Mouse (Mus musculus): ENCODE data around the gene Krt25. TPM values are rescaled to one million over a fixed set of nuclear protein-coding genes. Genes with fewer than 3 reads are reported as not detected.

Gene Krt25
- polyA plus RNA-seq, 1 experiment = 0.05 TPM

- TF ChIP-seq POLR2A (IDR thresholded peaks at IDR 0.05; ENCODE audit: borderline replicate concordance, extremely low read depth, insufficient read depth, insufficient read length, poor library complexity, severe bottlenecking) (no peak), CTCF (IDR thresholded peaks at IDR 0.05; ENCODE audit: borderline replicate concordance, extremely low read depth, insufficient read depth, insufficient read length) (no peak)
- no peak for DNase-seq (ENCODE audit: low read depth)
Observed at GRCm38 (mm10) chr11:99319127-99319526, 3.6 kb downstream of the Krt25 start.

GRCm38 (mm10) chr11:99316543-99316942, 6.2 kb downstream of the Krt25 start:
- TF ChIP-seq CTCF (IDR thresholded peaks at IDR 0.05; ENCODE audit: borderline replicate concordance, extremely low read depth, insufficient read depth, insufficient read length) = no peak
- TF ChIP-seq POLR2A (IDR thresholded peaks at IDR 0.05; ENCODE audit: borderline replicate concordance, extremely low read depth, insufficient read depth, insufficient read length, poor library complexity, severe bottlenecking) = no peak
- peak; percentile 46 for DNase-seq (ENCODE audit: low read depth)

- TF ChIP-seq CTCF (IDR thresholded peaks at IDR 0.05; ENCODE audit: borderline replicate concordance, extremely low read depth, insufficient read depth, insufficient read length) = no peak
- DNase-seq (ENCODE audit: low read depth) = no peak
Observed at GRCm38 (mm10) chr11:99314594-99314993, 8.2 kb downstream of the Krt25 start.

DNA sequence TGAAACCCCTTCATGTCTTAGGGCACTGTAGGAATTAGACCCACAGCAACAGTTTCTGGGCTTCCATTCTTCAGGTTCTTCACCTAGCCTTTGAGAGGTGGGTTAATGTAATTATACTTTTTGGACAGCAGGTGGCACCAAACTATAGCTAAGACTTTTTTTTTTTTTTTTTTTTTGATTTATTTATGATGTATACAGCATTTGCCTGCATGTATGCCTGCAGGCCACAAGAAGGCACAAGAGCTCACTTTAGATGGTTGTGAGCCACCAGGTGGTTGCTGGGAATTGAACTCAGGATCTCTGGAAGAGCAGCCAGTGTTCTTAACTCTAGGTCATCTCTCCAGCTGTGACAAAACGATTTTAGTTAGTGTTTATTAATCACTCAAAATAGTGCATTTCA, 11.9 kb downstream of the Krt25 start:
- TF ChIP-seq CTCF (IDR thresholded peaks at IDR 0.05; ENCODE audit: borderline replicate concordance, extremely low read depth, insufficient read depth, insufficient read length) (no peak), POLR2A (IDR thresholded peaks at IDR 0.05; ENCODE audit: borderline replicate concordance, extremely low read depth, insufficient read depth, insufficient read length, poor library complexity, severe bottlenecking) (no peak)
- DNase-seq (ENCODE audit: low read depth) = peak; percentile 66

GRCm38 (mm10) chr11:99307579-99307978, 15.2 kb downstream of the Krt25 start:
- DNase-seq (ENCODE audit: low read depth) = peak; percentile 82
- peak; percentile 75; the same call in 1 of the 2 replicates for TF ChIP-seq CTCF (IDR thresholded peaks at IDR 0.05; ENCODE audit: borderline replicate concordance, extremely low read depth, insufficient read depth, insufficient read length)
- TF ChIP-seq POLR2A (IDR thresholded peaks at IDR 0.05; ENCODE audit: borderline replicate concordance, extremely low read depth, insufficient read depth, insufficient read length, poor library complexity, severe bottlenecking) = no peak

DNA sequence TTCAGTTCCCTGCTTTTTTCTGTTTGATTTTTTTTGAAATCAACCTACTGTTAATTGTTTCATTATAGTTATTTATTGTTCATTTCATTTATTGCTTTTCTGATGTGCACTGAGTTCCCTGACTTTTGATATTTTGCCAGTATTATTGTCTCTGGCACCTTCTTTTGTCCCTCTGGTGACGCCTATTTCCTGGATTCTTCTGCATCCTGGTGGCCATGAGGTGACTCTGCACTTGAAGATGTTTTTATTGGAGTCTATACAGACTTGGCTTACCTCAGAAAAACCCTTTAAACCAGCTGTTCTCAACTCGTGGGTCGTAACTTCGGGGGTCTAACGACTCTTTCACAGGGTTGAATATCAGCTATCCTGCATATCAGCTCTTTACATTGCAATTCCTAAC, 27.7 kb downstream of the Krt25 start:
- TF ChIP-seq CTCF (IDR thresholded peaks at IDR 0.05; ENCODE audit: borderline replicate concordance, extremely low read depth, insufficient read depth, insufficient read length) (peak; percentile 39; the same call in 1 of the 2 replicates), POLR2A (IDR thresholded peaks at IDR 0.05; ENCODE audit: borderline replicate concordance, extremely low read depth, insufficient read depth, insufficient read length, poor library complexity, severe bottlenecking) (no peak)
- peak; percentile 46 for DNase-seq (ENCODE audit: low read depth)

- DNase-seq (ENCODE audit: low read depth) = peak; percentile 80
- peak; percentile 67; the same call in 1 of the 2 replicates for TF ChIP-seq CTCF (IDR thresholded peaks at IDR 0.05; ENCODE audit: borderline replicate concordance, extremely low read depth, insufficient read depth, insufficient read length)
- no peak for TF ChIP-seq POLR2A (IDR thresholded peaks at IDR 0.05; ENCODE audit: borderline replicate concordance, extremely low read depth, insufficient read depth, insufficient read length, poor library complexity, severe bottlenecking)
Observed at GRCm38 (mm10) chr11:99292846-99293245, 29.9 kb downstream of the Krt25 start.

DNA sequence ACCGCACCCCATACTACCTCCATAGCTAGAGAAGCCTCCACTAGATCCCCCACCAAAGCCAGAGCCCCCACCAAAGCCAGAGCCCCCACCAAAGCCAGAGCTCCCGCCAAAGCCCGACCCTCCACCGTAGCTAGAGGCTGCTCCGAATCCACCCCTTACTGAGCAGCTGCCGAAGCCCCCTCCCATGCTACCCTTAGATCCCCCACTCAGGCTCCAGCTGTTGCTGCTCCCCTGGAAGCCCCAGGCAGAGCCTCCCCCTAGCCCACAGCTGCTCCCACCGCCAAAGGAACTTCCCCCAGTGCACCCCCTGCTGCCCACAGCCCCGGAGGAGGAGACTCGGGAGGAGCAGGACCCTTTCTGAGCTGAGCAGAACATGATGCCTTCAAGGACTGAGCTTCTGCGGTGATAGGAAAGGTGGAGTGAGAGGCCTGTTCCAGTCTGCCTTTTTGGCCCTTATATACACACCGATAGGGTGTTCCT, 37.9 kb downstream of the Krt25 start, which contains the start of gene Krt24:
Gene Krt24, minus strand, starts transcription at position 430 of the 480 bp plus-strand sequence.
- DNase-seq (ENCODE audit: low read depth) = no peak
- no peak for TF ChIP-seq POLR2A (IDR thresholded peaks at IDR 0.05; ENCODE audit: borderline replicate concordance, extremely low read depth, insufficient read depth, insufficient read length, poor library complexity, severe bottlenecking)
- no peak for TF ChIP-seq CTCF (IDR thresholded peaks at IDR 0.05; ENCODE audit: borderline replicate concordance, extremely low read depth, insufficient read depth, insufficient read length)

DNA sequence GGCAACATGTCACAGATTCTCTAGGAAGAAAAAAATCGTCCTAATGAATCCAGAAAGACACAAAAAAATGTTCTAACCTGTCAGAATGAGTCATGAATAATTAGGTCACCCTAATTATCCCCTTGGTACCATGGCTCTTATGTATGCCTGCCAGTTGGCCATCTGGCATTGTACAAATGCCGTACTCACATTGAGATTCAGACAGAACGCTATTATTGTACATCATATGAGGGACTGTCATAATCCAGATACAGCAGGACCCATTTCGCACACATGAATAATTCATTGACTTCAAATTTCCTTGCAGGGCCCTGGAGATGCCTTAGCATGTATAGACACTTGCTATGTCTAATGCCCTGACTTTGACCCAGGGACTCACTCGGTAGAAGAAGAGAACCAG, 38.7 kb downstream of the Krt25 start:
- TF ChIP-seq POLR2A (IDR thresholded peaks at IDR 0.05; ENCODE audit: borderline replicate concordance, extremely low read depth, insufficient read depth, insufficient read length, poor library complexity, severe bottlenecking) (no peak), CTCF (IDR thresholded peaks at IDR 0.05; ENCODE audit: borderline replicate concordance, extremely low read depth, insufficient read depth, insufficient read length) (no peak)
- peak; percentile 59 for DNase-seq (ENCODE audit: low read depth)

GRCm38 (mm10) chr11:99283334-99283733, 39.4 kb downstream of the Krt25 start:
- DNase-seq (ENCODE audit: low read depth) = no peak
- TF ChIP-seq CTCF (IDR thresholded peaks at IDR 0.05; ENCODE audit: borderline replicate concordance, extremely low read depth, insufficient read depth, insufficient read length) (no peak), POLR2A (IDR thresholded peaks at IDR 0.05; ENCODE audit: borderline replicate concordance, extremely low read depth, insufficient read depth, insufficient read length, poor library complexity, severe bottlenecking) (no peak)

DNA sequence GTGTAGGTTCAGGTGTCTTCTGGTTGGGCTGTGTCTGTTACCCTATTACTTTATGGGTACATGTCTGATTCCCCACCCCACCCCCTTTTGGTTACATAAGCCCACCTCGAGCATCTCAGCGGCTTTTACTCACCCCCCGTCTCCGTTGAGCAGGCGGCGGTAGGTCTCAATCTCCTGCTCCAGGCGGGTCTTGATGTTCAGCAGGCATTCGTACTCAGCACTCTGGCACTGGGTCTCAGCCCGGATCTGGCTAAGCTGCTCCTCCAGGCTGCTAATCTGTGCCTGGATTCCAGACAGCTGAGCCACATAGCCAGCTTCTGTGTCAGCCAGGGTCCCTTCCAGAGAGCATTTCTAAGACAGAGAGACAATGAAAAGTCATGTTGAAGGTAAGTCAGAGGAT, 41.6 kb downstream of the Krt25 start:
- DNase-seq (ENCODE audit: low read depth) = peak; percentile 9
- TF ChIP-seq CTCF (IDR thresholded peaks at IDR 0.05; ENCODE audit: borderline replicate concordance, extremely low read depth, insufficient read depth, insufficient read length) (no peak), POLR2A (IDR thresholded peaks at IDR 0.05; ENCODE audit: borderline replicate concordance, extremely low read depth, insufficient read depth, insufficient read length, poor library complexity, severe bottlenecking) (no peak)

GRCm38 (mm10) chr11:99279986-99280385, 42.8 kb downstream of the Krt25 start:
- DNase-seq (ENCODE audit: low read depth) = no peak
- TF ChIP-seq CTCF (IDR thresholded peaks at IDR 0.05; ENCODE audit: borderline replicate concordance, extremely low read depth, insufficient read depth, insufficient read length) (no peak), POLR2A (IDR thresholded peaks at IDR 0.05; ENCODE audit: borderline replicate concordance, extremely low read depth, insufficient read depth, insufficient read length, poor library complexity, severe bottlenecking) (no peak)
